Mouse (Mus musculus) erythroblast, embryonic 14.5 days (primary cell): ENCODE measurements around the gene Gm45808. TPM values are rescaled to one million over a fixed set of nuclear protein-coding genes. Genes with fewer than 3 reads are reported as not detected.
"Not testable (repeated sequence)": the region's sequence is repeated elsewhere in the genome, so short reads cannot be mapped to it uniquely, and the experiment has no call there.

Source experiments
- H3K27me3 ChIP-seq: 2 replicates; pipeline ENCODE4 v1.6.1; 2012; ENCODE audit warnings: inconsistent platforms; ENCODE audit not compliant: control insufficient read depth
- H3K36me3 ChIP-seq: 2 replicates; pipeline ENCODE4 v1.6.1; 2012; ENCODE audit warnings: mild to moderate bottlenecking, inconsistent platforms; ENCODE audit not compliant: control insufficient read depth
- H3K4me1 ChIP-seq: 2 replicates; pipeline ENCODE4 v1.6.1; 2012; ENCODE audit warnings: inconsistent platforms; ENCODE audit not compliant: control insufficient read depth
- H3K4me3 ChIP-seq: replicated peaks from 2 replicates; pipeline ENCODE3; 2012; ENCODE audit warnings: moderate library complexity, mild to moderate bottlenecking, inconsistent platforms
- H3K9me3 ChIP-seq: 2 replicates; pipeline ENCODE4 v1.6.1; 2012; ENCODE audit warnings: low read length, inconsistent platforms, mixed read lengths; ENCODE audit not compliant: control insufficient read depth
- GATA1 ChIP-seq: IDR thresholded peaks from 2 replicates; pipeline ENCODE4 v1.6.1; 2012; ENCODE audit warnings: low read length, inconsistent platforms, mixed read lengths
- TAL1 ChIP-seq: IDR thresholded peaks from 3 replicates; pipeline ENCODE4 v1.6.1; 2012; ENCODE audit warnings: low read length, inconsistent platforms, mixed read lengths
- polyA plus RNA-seq: library from polyadenylated mRNA; stranded (reverse); fragments of >175 nt; gene quantifications from 2 replicates; pipeline ENCODE4 v1.2.3, GENCODE M21; 2012

The Gm45808 gene
- polyA plus RNA-seq, result not detected in 2 replicates

DNA sequence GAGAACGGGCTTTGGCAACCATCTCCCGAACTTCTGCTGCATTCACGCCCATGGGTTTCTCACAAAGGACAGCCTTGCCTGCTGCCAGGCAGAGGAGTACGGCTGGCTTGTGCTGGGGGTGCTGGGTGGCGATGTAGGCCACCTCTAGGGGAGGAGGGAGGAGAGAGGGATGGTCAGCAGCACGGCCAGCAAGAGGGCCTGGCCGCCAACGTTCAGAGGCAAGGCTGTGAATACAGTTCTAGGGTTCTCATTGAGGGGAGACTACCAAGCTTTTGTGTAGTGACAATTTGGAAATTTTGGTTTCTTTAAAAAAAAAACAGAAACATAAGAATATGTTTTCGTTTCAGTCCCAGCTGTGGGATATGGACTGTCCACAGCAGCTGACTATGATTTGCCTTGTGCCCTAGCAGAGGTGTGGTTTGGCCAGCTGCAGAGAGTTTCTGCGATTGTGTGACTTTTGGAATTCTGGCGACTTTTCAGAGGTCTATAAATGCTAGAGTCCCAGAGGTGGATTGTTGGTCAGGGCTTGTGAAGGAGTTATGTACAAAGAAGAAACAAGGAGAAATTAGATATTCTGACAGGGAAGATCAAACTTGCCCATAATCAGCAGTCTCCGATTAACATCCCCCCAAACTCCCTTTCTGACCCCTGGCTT is at the start of gene Gm45808:
Gene Gm45808 (minus strand): TSS at position 51 of the 655 bp plus-strand sequence.
- TF ChIP-seq GATA1 (no peak), TAL1 (no peak)
- Histone ChIP-seq H3K4me1 (peaks cover 68% of the 10 kb centered on the region), H3K4me3 (no peak within 1 kb of the TSS), H3K36me3 (peaks cover 4% of the 10 kb centered on the region), H3K27me3 (no peaks in the 10 kb centered on the region), H3K9me3 (no peaks in the 10 kb centered on the region)

DNA sequence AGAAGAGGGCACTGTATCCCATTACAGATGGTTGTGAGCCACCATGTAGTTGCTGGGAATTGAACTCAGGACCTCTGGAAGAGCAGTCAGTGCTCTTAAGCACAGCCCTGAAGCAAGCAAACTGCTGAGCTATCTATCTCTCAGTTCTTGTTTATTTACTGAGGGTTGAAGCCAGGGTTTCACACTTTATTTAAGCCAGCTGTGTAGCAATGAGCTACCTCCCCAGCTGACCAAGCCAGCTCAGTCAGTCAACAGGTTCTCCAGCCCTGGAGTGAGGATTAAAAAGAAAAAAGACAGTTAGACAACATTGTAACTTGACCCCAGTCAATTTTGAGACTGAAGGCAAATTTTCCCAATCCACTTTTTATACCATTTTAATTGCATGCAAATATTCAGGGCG is 49.1 kb upstream of the Gm45808 start:
- no peaks in the 10 kb centered on the region for H3K9me3 ChIP-seq
- no peak overlapping the region for H3K4me3 ChIP-seq
- peaks cover 5% of the 10 kb centered on the region for H3K4me1 ChIP-seq
- no peak for TF ChIP-seq TAL1
- TF ChIP-seq GATA1, result no peak
- H3K36me3 ChIP-seq, result no peaks in the 10 kb centered on the region
- H3K27me3 ChIP-seq, result peaks cover 41% of the 10 kb centered on the region

DNA sequence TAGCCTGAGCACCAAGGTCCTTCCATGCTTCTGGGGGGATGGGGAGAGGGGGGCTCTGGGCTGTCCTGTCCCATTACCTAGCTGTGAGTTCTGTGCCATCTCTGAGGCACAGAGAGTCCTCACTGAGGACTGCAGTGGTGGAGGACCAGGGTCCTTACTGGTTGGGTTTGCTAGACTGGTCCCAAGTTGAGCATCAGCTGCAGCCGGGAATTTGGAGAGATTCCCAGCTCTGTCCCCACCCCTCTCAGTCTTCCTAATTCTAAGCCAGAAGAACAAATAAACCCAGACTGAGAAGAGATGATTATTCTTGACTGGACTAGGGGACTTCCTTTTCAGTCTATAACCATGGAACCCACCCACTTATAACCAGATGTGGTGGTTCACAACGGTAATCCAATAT is 44.0 kb upstream of the Gm45808 start:
- peaks cover 34% of the 10 kb centered on the region for H3K27me3 ChIP-seq

DNA sequence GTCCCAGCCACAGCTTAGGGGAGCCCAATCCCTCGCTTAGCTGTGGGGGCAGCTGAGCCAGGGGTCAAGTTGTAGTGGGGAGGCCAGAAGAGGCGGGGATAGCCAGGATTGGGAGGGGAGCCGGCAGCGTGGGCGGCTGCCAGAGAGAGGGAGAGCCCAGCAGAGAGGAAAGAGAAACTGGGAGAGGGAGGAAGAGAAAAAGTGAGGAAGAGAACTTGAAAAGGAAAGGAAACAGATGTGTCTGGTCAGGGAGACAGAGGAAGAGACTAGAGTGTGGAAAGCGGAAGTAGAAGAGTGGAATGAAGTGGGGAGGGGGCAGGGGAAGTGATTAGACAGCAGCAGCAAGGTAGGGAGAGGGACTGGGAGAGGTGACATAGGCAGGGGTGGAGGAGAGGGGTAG is 42.9 kb upstream of the Gm45808 start:
- Histone ChIP-seq H3K4me1 (peaks cover 18% of the 10 kb centered on the region), H3K9me3 (peaks cover under 1% of the 10 kb centered on the region; the same call in 1 of the 2 replicates), H3K36me3 (peaks cover 15% of the 10 kb centered on the region), H3K4me3 (no peak overlapping the region), H3K27me3 (peaks cover 34% of the 10 kb centered on the region)
- TF ChIP-seq GATA1, result no peak
- no peak for TF ChIP-seq TAL1

More for the DNA sequence above, 44.0 kb upstream of the Gm45808 start:
- TF ChIP-seq GATA1 (no peak), TAL1 (no peak)
- Histone ChIP-seq H3K4me3 (no peak overlapping the region), H3K9me3 (no peaks in the 10 kb centered on the region), H3K36me3 (peaks cover 3% of the 10 kb centered on the region), H3K4me1 (peaks cover 18% of the 10 kb centered on the region)

DNA sequence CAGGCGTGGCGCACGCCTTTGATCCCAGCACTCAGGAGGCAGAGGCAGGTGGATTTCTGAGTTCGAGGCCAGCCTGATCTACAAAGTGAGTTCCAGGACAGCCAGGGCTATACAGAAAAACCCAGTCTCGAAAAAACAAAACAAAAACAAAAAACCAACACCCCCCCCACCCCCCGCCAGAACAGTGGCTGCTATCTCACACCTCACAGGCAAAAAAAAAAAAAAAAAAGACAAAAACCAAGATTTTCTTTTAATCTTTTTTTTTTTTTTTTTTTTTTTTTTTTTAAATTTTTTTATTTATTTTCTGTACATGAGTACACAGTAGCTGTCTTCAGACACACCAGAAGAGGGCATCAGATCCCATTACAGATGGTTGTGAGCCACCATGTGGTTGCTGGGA is 40.6 kb upstream of the Gm45808 start:
- peaks cover 34% of the 10 kb centered on the region for H3K27me3 ChIP-seq
- peaks cover 38% of the 10 kb centered on the region for H3K36me3 ChIP-seq

DNA sequence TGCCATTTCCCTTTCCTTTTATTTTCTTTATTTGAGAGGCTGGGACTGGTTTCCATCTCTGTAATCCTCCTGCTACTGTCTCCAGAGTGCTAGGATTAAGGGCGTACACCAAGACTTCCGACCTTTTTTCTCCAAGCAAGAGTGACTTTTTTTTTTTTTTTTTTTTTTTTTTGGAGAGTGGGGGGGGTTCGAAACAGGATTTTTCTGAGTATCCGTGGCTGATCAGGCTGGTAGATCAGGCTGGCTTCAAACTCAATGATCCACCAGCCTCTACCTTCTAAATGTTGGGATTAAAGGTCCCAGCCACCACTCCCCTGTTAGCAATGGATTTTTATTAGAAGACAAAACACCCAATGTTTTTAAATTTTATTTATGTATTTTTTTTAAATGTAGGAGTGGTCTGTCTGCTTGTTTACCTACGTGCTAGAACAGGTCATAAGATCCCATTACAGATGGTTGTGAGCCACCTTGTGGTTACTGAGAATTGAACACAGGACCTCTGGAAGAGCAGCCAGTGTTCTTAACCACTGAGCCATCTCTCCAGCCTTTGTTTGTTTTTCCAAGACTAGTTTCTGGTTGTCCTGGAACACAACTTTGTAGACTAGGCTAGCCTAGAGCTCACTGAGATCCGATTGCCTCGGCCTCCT is 40.0 kb upstream of the Gm45808 start:
- TF ChIP-seq TAL1 (no peak), GATA1 (no peak)
- Histone ChIP-seq H3K36me3 (peaks cover 44% of the 10 kb centered on the region), H3K4me3 (peak overlapping the region; percentile 87), H3K4me1 (peaks cover 32% of the 10 kb centered on the region), H3K27me3 (peaks cover 28% of the 10 kb centered on the region), H3K9me3 (peaks cover 4% of the 10 kb centered on the region)

More for the DNA sequence above, 40.6 kb upstream of the Gm45808 start:
- Histone ChIP-seq H3K4me3 (peak overlapping the region; percentile 87), H3K4me1 (peaks cover 26% of the 10 kb centered on the region)
- H3K9me3 ChIP-seq, result not testable (repeated sequence)

DNA sequence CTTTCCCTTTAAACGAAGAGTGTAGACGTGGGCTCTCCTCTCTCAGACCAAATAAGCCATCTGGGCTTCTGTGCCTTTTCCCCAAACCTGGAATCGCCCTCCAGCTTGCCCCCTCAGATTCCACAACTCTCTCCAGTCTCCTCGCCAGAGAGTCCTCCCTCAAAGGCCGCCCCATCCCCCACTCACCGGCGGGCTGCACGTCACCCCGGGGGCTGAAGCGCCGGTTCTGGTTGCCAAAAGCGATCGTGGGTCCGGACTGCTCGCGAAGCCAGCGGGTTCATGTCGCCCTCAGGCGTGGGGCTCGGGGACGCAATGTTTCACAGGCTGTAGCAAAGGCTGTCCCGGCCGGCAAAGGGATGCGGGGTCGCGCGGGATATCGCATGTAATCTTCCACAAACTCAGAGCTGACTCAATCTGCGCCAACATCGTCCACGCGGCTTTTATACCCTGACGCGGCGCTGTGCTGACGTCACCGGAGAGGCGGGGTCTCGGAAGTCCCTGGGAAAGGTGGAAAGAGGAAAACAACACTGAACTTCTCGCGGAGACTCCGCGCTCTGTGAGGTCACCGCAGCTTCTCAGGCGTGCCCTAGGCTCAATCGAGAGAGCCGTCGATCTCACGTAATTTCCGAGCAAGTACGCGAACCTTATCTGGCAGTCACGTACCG is 39.3 kb upstream of the Gm45808 start, which contains the start of the genes Ppp1r15a and Plekha4:
Gene Ppp1r15a (minus strand): TSS at position 460 of the 665 bp plus-strand sequence.
Gene Plekha4 (plus strand): TSS at position 522 of the 665 bp plus-strand sequence.
- TF ChIP-seq GATA1, result 0 out of 2 replicates have a peak, but pooled peaks have one; percentile 16
- TF ChIP-seq TAL1, result no peak
- Histone ChIP-seq H3K9me3 (peaks cover 4% of the 10 kb centered on the region), H3K4me3 (peak within 1 kb of the TSS; percentile 87), H3K36me3 (peaks cover 50% of the 10 kb centered on the region), H3K27me3 (peaks cover 23% of the 10 kb centered on the region), H3K4me1 (peaks cover 38% of the 10 kb centered on the region)

DNA sequence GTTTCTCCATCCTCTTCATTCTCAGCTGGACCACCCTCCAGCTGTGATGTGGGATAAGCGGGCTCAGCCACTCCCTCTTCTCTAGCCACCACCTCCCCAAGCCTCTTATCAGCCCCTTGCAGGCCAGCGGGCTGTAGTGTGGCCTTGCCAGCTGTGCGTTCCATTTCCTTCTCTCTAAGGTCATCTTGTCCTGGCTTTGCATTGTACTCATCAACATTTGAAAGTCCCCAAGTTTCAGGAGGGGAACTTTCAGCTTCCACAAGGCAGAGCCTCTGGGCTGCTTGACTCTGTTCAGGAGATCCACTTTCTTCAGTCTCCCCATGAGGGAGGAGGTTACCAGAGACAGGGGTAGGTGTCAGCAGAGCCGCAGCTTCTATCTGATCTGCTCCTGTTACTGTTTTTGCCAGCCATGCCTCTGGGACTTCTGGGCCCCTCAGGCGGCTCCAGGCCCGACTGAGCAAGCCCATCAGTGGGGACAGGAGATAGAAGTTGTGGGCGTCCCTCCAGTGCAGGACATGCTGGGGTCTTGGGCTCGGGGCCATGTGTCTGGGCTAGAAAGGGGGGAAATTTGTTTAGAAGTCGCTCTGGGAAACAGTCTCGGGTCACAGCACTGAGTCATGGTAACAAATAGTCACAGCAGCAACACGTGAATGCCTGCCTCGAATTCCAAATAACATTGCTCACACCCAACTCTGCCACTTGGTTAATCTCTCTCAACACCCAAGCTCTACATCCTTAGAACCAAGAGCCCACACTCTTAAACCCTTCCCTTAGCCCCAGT is 38.4 kb upstream of the Gm45808 start:
- Histone ChIP-seq H3K4me1 (peaks cover 42% of the 10 kb centered on the region), H3K36me3 (peaks cover 57% of the 10 kb centered on the region), H3K9me3 (peaks cover 4% of the 10 kb centered on the region), H3K4me3 (peak overlapping the region; percentile 87), H3K27me3 (peaks cover 16% of the 10 kb centered on the region)
- TF ChIP-seq GATA1, result peak; percentile 95
- peak; percentile 100 for TF ChIP-seq TAL1
